Comparison of ENCODE assay signal across 8 mouse cellular contexts in the genomic region with DNA sequence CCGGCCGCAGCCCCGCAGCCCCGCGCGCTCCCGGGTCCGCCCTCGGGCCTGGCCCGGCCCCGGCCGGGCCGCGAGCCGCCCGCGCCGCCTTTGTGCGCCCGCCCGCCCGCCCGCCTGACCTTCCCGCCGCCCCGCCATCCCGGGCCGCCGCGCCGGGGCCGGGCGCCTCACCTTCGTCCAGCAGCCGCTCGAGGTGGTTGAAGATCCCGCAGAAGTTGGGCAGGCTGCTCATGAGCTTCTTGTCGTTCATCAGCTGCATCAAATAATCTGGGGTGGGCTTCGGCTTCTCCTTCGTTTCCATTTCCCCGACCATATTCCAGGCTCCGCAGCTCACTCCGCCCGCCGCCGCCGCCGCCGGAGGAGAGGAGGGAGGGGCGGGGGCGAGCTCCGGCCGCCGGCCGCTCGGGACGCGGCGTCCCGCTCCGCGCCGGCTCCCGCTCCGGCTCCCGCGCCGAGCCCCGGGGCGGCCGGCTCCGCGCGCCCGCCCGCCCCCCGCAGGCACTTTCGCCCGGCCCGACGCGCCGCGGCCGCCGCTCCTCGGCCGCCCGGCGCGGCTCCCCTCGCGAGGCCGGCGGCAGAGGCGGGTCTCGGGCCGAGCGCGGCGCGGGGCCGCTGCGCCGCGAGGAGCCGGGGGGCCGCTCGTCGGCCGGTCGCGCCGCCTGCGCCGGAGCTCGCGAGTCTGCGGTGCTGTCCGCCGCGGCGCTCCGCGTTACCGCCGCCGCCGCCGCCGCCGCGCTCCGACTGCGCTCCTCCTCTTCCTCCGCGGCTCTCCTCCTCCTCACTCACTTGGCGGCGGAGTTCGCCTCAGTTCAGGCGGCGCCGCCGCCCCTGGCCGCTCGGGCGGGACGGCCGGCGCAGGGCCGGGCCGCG. TPM values are rescaled to one million over a fixed set of nuclear protein-coding genes. Genes with fewer than 3 reads are reported as not detected.
DNase-seq lines count a peak whose midpoint lies in the region; ATAC-seq and TF ChIP-seq lines count a peak whose summit lies in the region.

No protein-coding gene starts in this region.

- peak overlapping the region; percentile 79 for H3K4me3 ChIP-seq in C2C12 (ENCODE audit: insufficient read depth, poor library complexity, severe bottlenecking)
- peak overlapping the region; percentile 89 for H3K4me3 ChIP-seq in embryonic facial prominence, embryonic 13.5 days
- H3K4me3 ChIP-seq in heart, embryonic 10.5 days = peak overlapping the region; percentile 93
- H3K4me3 ChIP-seq in liver, embryonic 11.5 days (ENCODE audit: low read depth, low read length) = peak overlapping the region; percentile 92
- peak overlapping the region; percentile 68 for H3K4me3 ChIP-seq in myocyte
- peak overlapping the region; percentile 77 for H3K4me3 ChIP-seq in stomach, embryonic 15.5 days (replicated peaks)

- TF ChIP-seq POLR2A in myocyte (IDR thresholded peaks at IDR 0.05; ENCODE audit: insufficient read length, low read depth) = peak; percentile 85

- peak overlapping the region; percentile 68 for H3K4me2 ChIP-seq in embryonic facial prominence, embryonic 13.5 days
- H3K4me2 ChIP-seq in liver, embryonic 11.5 days = peak overlapping the region; percentile 80
- no peak overlapping the region for H3K4me2 ChIP-seq in myocyte (ENCODE audit: low read depth)
- H3K4me2 ChIP-seq in stomach, embryonic 15.5 days = peak overlapping the region; percentile 58

- peak; percentile 87 to 89 for DNase-seq in adrenal gland, postnatal 36 days
- DNase-seq in heart, embryonic 10.5 days (ENCODE audit: low spot score) = peak; percentile 75
- DNase-seq in kidney, adult 9 months = peak; percentile 80
- peak; percentile 60 for DNase-seq in liver, embryonic 11.5 days (ENCODE audit: low spot score)

- 1% methylated on average over 75 of the region's 153 CpGs for WGBS in embryonic facial prominence, embryonic 13.5 days
- 12% methylated on average over 145 of the region's 153 CpGs for WGBS in heart, embryonic 10.5 days
- WGBS in liver, embryonic 11.5 days = under 1% methylated on average over 71 of the region's 153 CpGs
- 0% methylated on average over 57 of the region's 153 CpGs for WGBS in stomach, embryonic 15.5 days

- peak overlapping the region; percentile 97 for H3K27ac ChIP-seq in embryonic facial prominence, embryonic 13.5 days
- peak overlapping the region; percentile 100 for H3K27ac ChIP-seq in heart, embryonic 10.5 days
- H3K27ac ChIP-seq in liver, embryonic 11.5 days (ENCODE audit: low read depth, low read length) = peak overlapping the region; percentile 97
- peak overlapping the region; percentile 99 for H3K27ac ChIP-seq in stomach, embryonic 15.5 days

- H3K36me3 ChIP-seq in C2C12 (ENCODE audit: control insufficient read depth, insufficient read depth) (no peaks in the 10 kb centered on the region), myocyte (ENCODE audit: control insufficient read depth, insufficient read depth) (no peaks in the 10 kb centered on the region)
- H3K36me3 ChIP-seq in embryonic facial prominence, embryonic 13.5 days = no peaks in the 10 kb centered on the region
- no peaks in the 10 kb centered on the region for H3K36me3 ChIP-seq in heart, embryonic 10.5 days
- no peaks in the 10 kb centered on the region for H3K36me3 ChIP-seq in liver, embryonic 11.5 days (ENCODE audit: control insufficient read depth, insufficient read depth, low read length)
- H3K36me3 ChIP-seq in stomach, embryonic 15.5 days = no peaks in the 10 kb centered on the region

- peaks cover 23% of the 10 kb centered on the region for H3K4me1 ChIP-seq in embryonic facial prominence, embryonic 13.5 days
- peaks cover 19% of the 10 kb centered on the region for H3K4me1 ChIP-seq in heart, embryonic 10.5 days
- H3K4me1 ChIP-seq in liver, embryonic 11.5 days (replicated peaks; ENCODE audit: control insufficient read depth, insufficient read depth, low read length) = peaks cover 12% of the 10 kb centered on the region
- peaks cover 3% of the 10 kb centered on the region; the same call in 1 of the 2 replicates for H3K4me1 ChIP-seq in stomach, embryonic 15.5 days

- H3K79me2 ChIP-seq in C2C12 (ENCODE audit: control insufficient read depth, insufficient read depth) (peaks cover 57% of the 10 kb centered on the region), myocyte (ENCODE audit: control insufficient read depth, insufficient read depth) (peaks cover 70% of the 10 kb centered on the region)

- H3ac ChIP-seq in C2C12 (ENCODE audit: control insufficient read depth, insufficient read length, low read depth) (peak overlapping the region; percentile 85), myocyte (ENCODE audit: control insufficient read depth, insufficient read length) (peak overlapping the region; percentile 41)

- H3K9me3 ChIP-seq in embryonic facial prominence, embryonic 13.5 days = no peaks in the 10 kb centered on the region
- H3K9me3 ChIP-seq in heart, embryonic 10.5 days = no peaks in the 10 kb centered on the region
- H3K9me3 ChIP-seq in liver, embryonic 11.5 days (ENCODE audit: control insufficient read depth, low read length) = no peaks in the 10 kb centered on the region
- H3K9me3 ChIP-seq in stomach, embryonic 15.5 days = no peaks in the 10 kb centered on the region

- peak overlapping the region; percentile 95 for H3K9ac ChIP-seq in embryonic facial prominence, embryonic 13.5 days
- H3K9ac ChIP-seq in liver, embryonic 11.5 days (ENCODE audit: low read depth, low read length) = peak overlapping the region; percentile 94
- peak overlapping the region; percentile 96 for H3K9ac ChIP-seq in stomach, embryonic 15.5 days

- peaks cover 46% of the 10 kb centered on the region for H3K79me3 ChIP-seq in C2C12 (ENCODE audit: low read depth)

- peak; percentile 58; the same call in 1 of the 2 replicates for ATAC-seq in embryonic facial prominence, embryonic 13.5 days (ENCODE audit: insufficient number of reproducible peaks, insufficient read depth, low FRiP score, low TSS enrichment, low read depth)
- peak; percentile 54 for ATAC-seq in liver, embryonic 11.5 days (replicated peaks; ENCODE audit: low FRiP score)
- peak; percentile 51 for ATAC-seq in stomach, embryonic 15.5 days (ENCODE audit: insufficient read depth, low FRiP score, low read depth)

- no peaks in the 10 kb centered on the region for H3K27me3 ChIP-seq in C2C12 (ENCODE audit: control insufficient read depth, insufficient read depth, insufficient read length)
- H3K27me3 ChIP-seq in embryonic facial prominence, embryonic 13.5 days = no peaks in the 10 kb centered on the region
- H3K27me3 ChIP-seq in heart, embryonic 10.5 days (ENCODE audit: insufficient read depth, poor library complexity, severe bottlenecking) = no peaks in the 10 kb centered on the region
- H3K27me3 ChIP-seq in liver, embryonic 11.5 days (replicated peaks; ENCODE audit: control insufficient read depth, insufficient read depth, low read length) = no peaks in the 10 kb centered on the region
- H3K27me3 ChIP-seq in myocyte (ENCODE audit: control insufficient read depth, insufficient read depth, insufficient read length) = no peaks in the 10 kb centered on the region
- no peaks in the 10 kb centered on the region for H3K27me3 ChIP-seq in stomach, embryonic 15.5 days (replicated peaks)

- no peak for TF ChIP-seq CTCF in C2C12 (IDR thresholded peaks at IDR 0.05; ENCODE audit: control insufficient read depth, insufficient read depth, insufficient read length)

TF ChIP-seq in C2C12, 6 proteins besides CTCF, POLR2A, EP300 and RAD21:
- TF ChIP-seq MAX (IDR thresholded peaks at IDR 0.05) = no peak
- no peak for TF ChIP-seq MYOD1 (IDR thresholded peaks at IDR 0.05; ENCODE audit: control insufficient read depth, insufficient read length, low read depth)
- TF ChIP-seq MYOG (IDR thresholded peaks at IDR 0.05; ENCODE audit: control insufficient read depth, extremely low read depth, insufficient read length) = no peak
- TF ChIP-seq USF1 (IDR thresholded peaks at IDR 0.05; ENCODE audit: low read depth) = no peak
- TF ChIP-seq CEBPB (IDR thresholded peaks at IDR 0.05; ENCODE audit: low read depth) = no peak
- TF ChIP-seq FOSL1 (IDR thresholded peaks at IDR 0.05; ENCODE audit: insufficient read depth, low read length, poor library complexity, severe bottlenecking) = no peak
TF ChIP-seq in C2C12: peak in this region for 0.

TF ChIP-seq in myocyte, 11 proteins besides CTCF, POLR2A, EP300 and RAD21:
- TF ChIP-seq SRF (IDR thresholded peaks at IDR 0.05; ENCODE audit: control insufficient read depth, insufficient read length, low read depth) (no peak), MYOG (IDR thresholded peaks at IDR 0.05; ENCODE audit: control insufficient read depth in 1 of 3, insufficient read depth in 1 of 3, insufficient read length in 2 of 3, low read depth in 2 of 3) (no peak), REST (IDR thresholded peaks at IDR 0.05; ENCODE audit: insufficient read depth, insufficient read length) (no peak), TCF3 (IDR thresholded peaks at IDR 0.05; ENCODE audit: insufficient read length, low read depth) (no peak), POLR2AphosphoS2 (IDR thresholded peaks at IDR 0.05; ENCODE audit: insufficient read length, low read depth) (peak; percentile 83), TCF12 (IDR thresholded peaks at IDR 0.05; ENCODE audit: insufficient read depth, poor library complexity, severe bottlenecking) (no peak), MYOD1 (IDR thresholded peaks at IDR 0.05; ENCODE audit: control insufficient read depth in 1 of 3, insufficient read length in 2 of 3, low read depth in 2 of 3) (no peak), USF1 (IDR thresholded peaks at IDR 0.05; ENCODE audit: low read depth) (no peak), E2F4 (IDR thresholded peaks at IDR 0.05; ENCODE audit: insufficient read depth) (no peak)

RNA-seq across cellular contexts. Expression of gene Qk, which starts 0.9 kb away (rescaled TPM):
- polyA plus RNA-seq in C2C12 (2012; fragmentation: generic; extraction: Trizol) (43.2 TPM), myocyte (2012; fragmentation: generic; extraction: Trizol) (85.6 TPM)
- 100 to 1,000 TPM; 181 to 254 TPM for total RNA-seq in adrenal gland, postnatal 36 days (2021)
- polyA plus RNA-seq in embryonic facial prominence, embryonic 13.5 days (2015; fragmentation: Nextera tagmentation; extraction: Ambion mirVana) = 30.4 TPM in 2 replicates
- 39.3 and 44.5 TPM in 2 replicates for polyA plus RNA-seq in heart, embryonic 10.5 days (2016; fragmentation: Nextera tagmentation; extraction: Ambion mirVana)
- polyA plus RNA-seq in liver, embryonic 11.5 days (2014; fragmentation: Nextera tagmentation; extraction: Ambion mirVana) = 18.2 and 20.3 TPM in 2 replicates
- polyA plus RNA-seq in stomach, embryonic 15.5 days (2015; fragmentation: Nextera tagmentation; extraction: Ambion mirVana) = 17.2 and 19.1 TPM in 2 replicates

Comparison
In these comparisons a context has a peak if more than half of its experiments do, and no peak if none do; other contexts are left out.
1. Peak in every context shown above with its lines: DNase-seq, ATAC-seq, H3K4me3 ChIP-seq and H3K27ac ChIP-seq.